Mouse (Mus musculus) hindbrain, embryonic 15.5 days (tissue): ENCODE measurements around the gene Dnajc1. TPM values are rescaled to one million over a fixed set of nuclear protein-coding genes. Genes with fewer than 3 reads are reported as not detected.

Experiments
- ATAC-seq: fragments of 200-750 bp; cut with Nextera tagmentation; 2 replicates; pipeline ENCODE4 v1.8.0; 2017; ENCODE audit warnings: low read depth, moderate number of reproducible peaks, moderate TSS enrichment; ENCODE audit not compliant: low FRiP score
- H3K27ac ChIP-seq: fragments of 300-500 bp; sonication (generic); replicated peaks from 2 replicates; pipeline ENCODE4 v1.5.1; 2015; ENCODE audit warnings: mild to moderate bottlenecking, inconsistent platforms
- H3K27me3 ChIP-seq: fragments of 300-500 bp; sonication (generic); 2 replicates; pipeline ENCODE4 v1.6.1; 2015; ENCODE audit warnings: control low read depth, inconsistent platforms
- H3K36me3 ChIP-seq: fragments of 300-500 bp; sonication (generic); 2 replicates; pipeline ENCODE4 v1.6.1; 2015; ENCODE audit warnings: control low read depth, inconsistent platforms
- H3K4me1 ChIP-seq: fragments of 300-500 bp; sonication (generic); replicated peaks from 2 replicates; pipeline ENCODE4 v1.6.1; 2015; ENCODE audit warnings: control low read depth, inconsistent platforms
- H3K4me2 ChIP-seq: fragments of 300-500 bp; sonication (generic); 2 replicates; pipeline ENCODE4 v1.6.1; 2015; ENCODE audit warnings: moderate library complexity, mild to moderate bottlenecking, inconsistent platforms
- H3K4me3 ChIP-seq: fragments of 300-500 bp; sonication (generic); 2 replicates; pipeline ENCODE4 v1.5.1; 2015; ENCODE audit warnings: mild to moderate bottlenecking, inconsistent platforms
- H3K9ac ChIP-seq: fragments of 300-500 bp; sonication (generic); 2 replicates; pipeline ENCODE4 v1.6.1; 2015; ENCODE audit warnings: inconsistent platforms
- H3K9me3 ChIP-seq: fragments of 300-500 bp; sonication (generic); 2 replicates; pipeline ENCODE4 v1.6.1; 2016; ENCODE audit warnings: control low read depth, inconsistent platforms
- WGBS: fragments of 180-500 bp; shearing (Covaris S2); methylation state at CpG from one replicate; pipeline ENCODE4 v1.1.7; 2015; 5-methylcytosine and 5-hydroxymethylcytosine counted together
- polyA plus RNA-seq: library from polyadenylated mRNA; unstranded; fragments of >200 nt; fragmentation: Nextera tagmentation; extraction: Ambion mirVana; gene quantifications from 2 replicates; pipeline ENCODE4 v1.2.1, GENCODE M21; 2015

Gene Dnajc1
- polyA plus RNA-seq, 1 experiment from 2014 or later, result 19.0 TPM

GRCm38 (mm10) chr2:18355293-18355692 lies 37.3 kb downstream of the Dnajc1 start:
- Histone ChIP-seq H3K9ac (no peak overlapping the region), H3K4me1 (no peaks in the 10 kb centered on the region), H3K36me3 (no peaks in the 10 kb centered on the region), H3K4me2 (no peak overlapping the region), H3K9me3 (no peaks in the 10 kb centered on the region), H3K4me3 (no peak overlapping the region), H3K27ac (no peak overlapping the region), H3K27me3 (no peaks in the 10 kb centered on the region)
- ATAC-seq, result no peak

GRCm38 (mm10) chr2:18352620-18353019 lies 40.0 kb downstream of the Dnajc1 start:
- no peak overlapping the region for H3K9ac ChIP-seq
- H3K4me3 ChIP-seq, result no peak overlapping the region
- no peaks in the 10 kb centered on the region for H3K36me3 ChIP-seq
- H3K4me2 ChIP-seq, result no peak overlapping the region
- H3K9me3 ChIP-seq, result no peaks in the 10 kb centered on the region
- 91% methylated on average over 2 of the region's 2 CpGs for WGBS
- no peaks in the 10 kb centered on the region for H3K27me3 ChIP-seq
- H3K27ac ChIP-seq, result no peak overlapping the region
- H3K4me1 ChIP-seq, result no peaks in the 10 kb centered on the region
- no peak for ATAC-seq

DNA sequence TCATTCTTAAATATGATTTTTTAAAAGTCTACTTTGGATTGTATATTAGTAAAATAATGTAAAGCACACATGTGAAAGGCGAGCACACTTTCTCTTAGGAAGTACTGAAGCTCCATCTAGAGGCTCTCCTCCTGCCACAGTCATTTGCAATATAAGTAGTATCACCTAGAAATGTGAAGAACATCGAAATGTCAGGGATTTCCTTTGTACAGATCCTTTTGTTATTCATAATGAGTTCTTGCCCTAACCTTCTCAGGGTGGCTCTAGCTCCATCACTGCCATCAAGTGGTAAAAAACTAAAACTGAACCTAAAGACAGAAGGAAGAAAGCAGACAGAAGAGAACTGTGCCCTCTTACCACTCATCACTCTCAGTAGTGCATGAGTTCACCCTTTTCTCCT lies 49.2 kb downstream of the Dnajc1 start:
- 0 out of 2 replicates have a peak, but pooled peaks have one; percentile 51 for ATAC-seq
- no peaks in the 10 kb centered on the region for H3K36me3 ChIP-seq

DNA sequence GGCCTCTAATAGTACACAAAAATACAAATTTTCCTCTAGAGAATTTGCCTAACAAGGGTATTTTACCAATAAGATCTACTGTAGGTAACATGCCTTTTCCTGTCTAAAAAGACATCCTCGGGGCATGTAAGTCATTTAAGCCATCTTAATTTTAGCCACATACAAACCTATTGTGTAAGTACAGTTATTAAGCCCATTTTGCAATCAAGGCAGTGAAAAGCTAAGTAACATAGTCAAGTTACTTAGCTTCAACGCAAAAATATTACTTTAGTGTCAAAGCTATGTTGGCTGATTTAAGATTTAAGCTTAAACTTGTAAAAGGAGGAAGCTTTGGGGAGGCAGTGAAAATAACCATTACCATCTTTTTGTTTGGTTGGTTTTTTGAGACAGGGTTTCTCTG lies 74.0 kb downstream of the Dnajc1 start:
- no peak for ATAC-seq
- no peaks in the 10 kb centered on the region for H3K27me3 ChIP-seq
- no peaks in the 10 kb centered on the region for H3K4me1 ChIP-seq
- H3K9me3 ChIP-seq, result 0 out of 2 replicates have a peak, but pooled peaks cover 6% of the 10 kb centered on the region
- no peak overlapping the region for H3K9ac ChIP-seq
- 90% methylated on average over 2 of the region's 2 CpGs for WGBS
- H3K36me3 ChIP-seq, result no peaks in the 10 kb centered on the region
- no peak overlapping the region for H3K4me2 ChIP-seq
- no peak overlapping the region for H3K27ac ChIP-seq
- H3K4me3 ChIP-seq, result no peak overlapping the region

More for the DNA sequence above, 49.2 kb downstream of the Dnajc1 start:
- no peak overlapping the region for H3K27ac ChIP-seq
- H3K9ac ChIP-seq, result no peak overlapping the region
- WGBS, result 41% methylated on average over 2 of the region's 2 CpGs
- no peak overlapping the region for H3K4me3 ChIP-seq
- no peaks in the 10 kb centered on the region for H3K4me1 ChIP-seq
- H3K4me2 ChIP-seq, result no peak overlapping the region
- no peaks in the 10 kb centered on the region for H3K27me3 ChIP-seq
- H3K9me3 ChIP-seq, result no peaks in the 10 kb centered on the region

- Histone ChIP-seq H3K4me3 (no peak overlapping the region), H3K9ac (no peak overlapping the region), H3K4me1 (no peaks in the 10 kb centered on the region), H3K36me3 (no peaks in the 10 kb centered on the region), H3K9me3 (0 out of 2 replicates have a peak, but pooled peaks cover 6% of the 10 kb centered on the region), H3K4me2 (no peak overlapping the region), H3K27ac (no peak overlapping the region), H3K27me3 (no peaks in the 10 kb centered on the region)
- no peak for ATAC-seq
- WGBS, result 83% methylated on average over 7 of the region's 7 CpGs
These were observed 74.9 kb downstream of the Dnajc1 start for GRCm38 (mm10) chr2:18317503-18318281.

- no peak overlapping the region for H3K4me2 ChIP-seq
- no peak for ATAC-seq
- no peaks in the 10 kb centered on the region for H3K36me3 ChIP-seq
- WGBS, result 58% methylated on average over 2 of the region's 2 CpGs
- no peak overlapping the region for H3K27ac ChIP-seq
- no peak overlapping the region for H3K9ac ChIP-seq
- H3K4me1 ChIP-seq, result no peaks in the 10 kb centered on the region
- no peak overlapping the region for H3K4me3 ChIP-seq
- no peaks in the 10 kb centered on the region for H3K27me3 ChIP-seq
- H3K9me3 ChIP-seq, result 0 out of 2 replicates have a peak, but pooled peaks cover 6% of the 10 kb centered on the region
These were observed 75.7 kb downstream of the Dnajc1 start for GRCm38 (mm10) chr2:18316909-18317308.

DNA sequence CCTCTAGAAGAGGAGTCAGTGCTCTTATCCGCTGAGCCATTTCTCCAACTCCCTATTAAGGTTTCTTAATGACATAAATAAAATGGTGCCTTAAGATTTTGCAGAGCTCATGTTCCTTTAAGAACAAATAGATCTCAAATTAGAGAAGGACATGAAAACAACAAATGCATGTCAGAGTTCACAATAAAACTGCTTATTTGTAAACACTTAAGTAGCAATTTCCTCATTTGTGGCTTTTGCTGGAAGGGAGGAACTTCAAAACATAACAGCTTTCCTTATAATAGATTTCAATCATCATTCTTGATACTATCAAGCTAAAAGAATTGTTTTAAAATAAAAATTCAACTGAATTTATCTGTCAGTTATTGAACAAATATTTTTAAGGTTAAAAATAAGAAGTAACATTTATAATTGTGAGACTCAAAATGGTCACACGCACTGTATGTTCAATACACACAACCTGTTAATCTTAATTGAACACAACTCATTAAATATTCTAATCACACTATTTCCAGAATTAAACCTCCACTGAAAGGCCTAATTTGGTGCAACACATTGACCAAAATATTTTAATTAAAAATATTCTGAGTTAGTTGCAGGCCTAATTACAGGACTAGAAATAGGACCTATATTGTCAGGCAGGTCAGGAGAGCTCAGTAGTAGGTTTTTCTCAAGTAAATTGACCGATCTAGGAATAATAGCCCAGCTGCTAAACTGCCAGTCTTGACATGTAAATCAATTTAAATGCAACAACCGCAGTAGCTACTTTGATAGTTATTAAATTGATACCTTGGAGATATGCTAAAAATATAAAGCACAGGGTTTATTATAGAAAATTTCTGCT lies 82.1 kb downstream of the Dnajc1 start:
- Histone ChIP-seq H3K4me2 (no peak overlapping the region), H3K27me3 (no peaks in the 10 kb centered on the region), H3K9me3 (no peaks in the 10 kb centered on the region), H3K4me1 (no peaks in the 10 kb centered on the region), H3K9ac (no peak overlapping the region), H3K27ac (no peak overlapping the region), H3K36me3 (no peaks in the 10 kb centered on the region), H3K4me3 (no peak overlapping the region)
- no peak for ATAC-seq
- WGBS, result 62% methylated on average over 4 of the region's 4 CpGs

DNA sequence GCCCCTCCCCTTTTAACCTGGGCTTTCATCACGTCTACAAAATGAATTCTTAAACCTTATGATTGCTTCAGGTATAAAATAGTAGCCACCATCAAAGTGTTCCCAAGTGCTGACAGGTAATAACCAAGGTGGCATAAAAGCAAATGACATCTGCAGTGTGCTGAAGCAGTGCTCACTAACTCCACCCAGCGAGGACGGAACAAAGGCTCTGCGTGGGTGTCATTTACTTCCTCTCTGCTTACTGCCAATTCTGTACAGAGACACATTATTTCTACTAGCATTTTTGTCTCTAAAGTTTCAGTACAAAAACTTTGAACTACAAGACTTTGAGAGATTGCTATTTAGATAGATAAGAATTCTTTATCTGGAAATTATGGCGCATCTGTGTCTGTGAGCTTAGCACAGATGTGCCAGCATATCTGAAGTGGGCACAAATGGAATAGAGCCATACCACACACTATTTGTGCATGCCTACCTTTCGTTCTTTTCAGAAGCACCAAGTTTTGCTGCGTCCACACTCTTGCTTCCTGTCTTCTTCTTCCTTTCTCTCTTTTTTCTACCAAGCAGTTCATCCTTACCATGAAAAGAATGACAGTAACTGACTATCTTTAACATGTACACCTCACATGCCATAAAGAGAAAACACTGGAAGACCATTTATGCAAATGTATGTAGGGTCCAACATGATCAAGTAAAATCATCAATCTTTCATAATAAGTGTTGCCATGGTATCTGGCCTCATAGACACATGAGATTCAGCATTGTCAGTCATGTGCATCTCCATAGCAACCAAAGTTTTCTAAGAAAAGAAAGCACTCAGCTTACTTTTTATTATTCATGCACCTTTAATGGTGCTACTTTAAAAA lies 85.0 kb downstream of the Dnajc1 start:
- no peak overlapping the region for H3K4me3 ChIP-seq
- WGBS, result 77% methylated on average over 7 of the region's 7 CpGs
- no peaks in the 10 kb centered on the region for H3K4me1 ChIP-seq
- no peak overlapping the region for H3K9ac ChIP-seq
- no peaks in the 10 kb centered on the region for H3K27me3 ChIP-seq
- no peaks in the 10 kb centered on the region for H3K9me3 ChIP-seq
- H3K27ac ChIP-seq, result no peak overlapping the region
- no peak overlapping the region for H3K4me2 ChIP-seq
- no peaks in the 10 kb centered on the region for H3K36me3 ChIP-seq
- ATAC-seq, result no peak

- Histone ChIP-seq H3K4me3 (no peak overlapping the region), H3K36me3 (no peaks in the 10 kb centered on the region), H3K4me1 (no peaks in the 10 kb centered on the region), H3K9ac (no peak overlapping the region), H3K27me3 (no peaks in the 10 kb centered on the region), H3K9me3 (no peaks in the 10 kb centered on the region), H3K27ac (no peak overlapping the region), H3K4me2 (no peak overlapping the region)
- no peak for ATAC-seq
- WGBS, result 89% methylated on average over 3 of the region's 3 CpGs
These were observed 91.7 kb downstream of the Dnajc1 start for GRCm38 (mm10) chr2:18300949-18301348.

- H3K9ac ChIP-seq, result no peak overlapping the region
- no peak overlapping the region for H3K4me2 ChIP-seq
- H3K9me3 ChIP-seq, result no peaks in the 10 kb centered on the region; the same call in 1 of the 2 replicates
- no peak overlapping the region for H3K27ac ChIP-seq
- peaks cover 12% of the 10 kb centered on the region for H3K36me3 ChIP-seq
- H3K4me1 ChIP-seq, result no peaks in the 10 kb centered on the region
- 98% methylated on average over 6 of the region's 6 CpGs for WGBS
- H3K4me3 ChIP-seq, result no peak overlapping the region
- ATAC-seq, result no peak
- H3K27me3 ChIP-seq, result no peaks in the 10 kb centered on the region
These were observed 107.5 kb downstream of the Dnajc1 start for GRCm38 (mm10) chr2:18285175-18285574.

GRCm38 (mm10) chr2:18265736-18266135 lies 126.9 kb downstream of the Dnajc1 start:
- Histone ChIP-seq H3K9ac (no peak overlapping the region), H3K27me3 (no peaks in the 10 kb centered on the region), H3K27ac (no peak overlapping the region), H3K4me1 (no peaks in the 10 kb centered on the region), H3K9me3 (no peaks in the 10 kb centered on the region), H3K4me2 (no peak overlapping the region), H3K36me3 (no peaks in the 10 kb centered on the region), H3K4me3 (no peak overlapping the region)
- 95% methylated on average over 1 of the region's 1 CpGs for WGBS
- no peak for ATAC-seq
